Mouse (Mus musculus): ENCODE measurements around the gene Morc2b. TPM values are rescaled to one million over a fixed set of nuclear protein-coding genes. Genes with fewer than 3 reads are reported as not detected.
"Not testable (repeated sequence)": the region's sequence is repeated elsewhere in the genome, so short reads cannot be mapped to it uniquely, and the experiment has no call there.

Gene Morc2b
- not detected in 2 replicates for polyA plus RNA-seq (2012; rRNA removed)

DNA sequence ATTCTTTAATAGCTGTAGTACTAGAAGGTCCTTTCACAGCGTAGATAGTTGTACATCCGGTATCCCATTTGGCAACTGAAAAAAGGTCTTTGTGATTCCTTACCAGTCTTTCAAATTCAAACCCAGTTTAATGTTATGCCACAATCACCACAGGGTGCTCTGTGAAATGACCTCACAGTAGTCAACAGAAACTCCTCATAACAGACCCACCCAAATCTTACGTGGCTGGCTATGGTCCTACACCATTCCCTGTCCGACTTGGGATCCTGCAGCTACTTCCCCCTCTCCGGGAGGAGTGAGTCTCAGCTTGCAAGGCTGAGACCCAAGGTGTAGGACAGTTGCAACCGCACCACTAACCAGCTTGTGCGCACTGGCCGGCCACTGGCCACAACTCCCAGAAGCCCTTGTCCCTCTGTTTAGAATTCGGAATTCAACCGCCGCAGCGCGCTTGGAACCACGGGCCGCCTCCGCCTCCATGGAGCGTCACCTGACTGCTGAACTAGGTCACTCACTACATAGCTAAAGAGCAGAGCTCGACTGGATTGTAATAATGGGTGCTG is at the start of gene Morc2b:
Gene Morc2b (minus strand): TSS at position 423 of the 560 bp plus-strand sequence.
- H3K4me3 ChIP-seq (replicated peaks; ENCODE audit: extremely low read depth, low read depth, low read length): no peak within 1 kb of the TSS
- WGBS: 73% methylated on average over 18 of the region's 18 CpGs
- TF ChIP-seq POLR2A (IDR thresholded peaks at IDR 0.05; ENCODE audit: borderline replicate concordance, extremely low read depth, low read depth, low read length) (no peak), CTCF (IDR thresholded peaks at IDR 0.05; ENCODE audit: insufficient read depth, low read length) (no peak)
- DNase-seq: no peak
- H3K4me1 ChIP-seq (ENCODE audit: control insufficient read depth, insufficient read depth, low read length): no peaks in the 10 kb centered on the region

- 78% methylated on average over 1 of the region's 1 CpGs for WGBS
- H3K4me1 ChIP-seq (ENCODE audit: control insufficient read depth, insufficient read depth, low read length); H3K4me3 ChIP-seq (replicated peaks; ENCODE audit: extremely low read depth, low read depth, low read length); DNase-seq: not testable (repeated sequence)
Measured at GRCm38 (mm10) chr17:33168147-33168546, 28.7 kb upstream of the Morc2b start, which contains the start of gene Olfr55. TSS of gene Olfr55 (plus strand) at chr17:33168447.

GRCm38 (mm10) chr17:33126257-33126656 is 13.2 kb downstream of the Morc2b start:
- WGBS: 60% methylated on average over 2 of the region's 2 CpGs
- Histone ChIP-seq H3K4me1 (ENCODE audit: control insufficient read depth, insufficient read depth, low read length) (no peaks in the 10 kb centered on the region), H3K4me3 (replicated peaks; ENCODE audit: extremely low read depth, low read depth, low read length) (no peak overlapping the region)
- TF ChIP-seq POLR2A (IDR thresholded peaks at IDR 0.05; ENCODE audit: borderline replicate concordance, extremely low read depth, low read depth, low read length) (no peak), CTCF (IDR thresholded peaks at IDR 0.05; ENCODE audit: insufficient read depth, low read length) (no peak)
- DNase-seq: no peak

DNA sequence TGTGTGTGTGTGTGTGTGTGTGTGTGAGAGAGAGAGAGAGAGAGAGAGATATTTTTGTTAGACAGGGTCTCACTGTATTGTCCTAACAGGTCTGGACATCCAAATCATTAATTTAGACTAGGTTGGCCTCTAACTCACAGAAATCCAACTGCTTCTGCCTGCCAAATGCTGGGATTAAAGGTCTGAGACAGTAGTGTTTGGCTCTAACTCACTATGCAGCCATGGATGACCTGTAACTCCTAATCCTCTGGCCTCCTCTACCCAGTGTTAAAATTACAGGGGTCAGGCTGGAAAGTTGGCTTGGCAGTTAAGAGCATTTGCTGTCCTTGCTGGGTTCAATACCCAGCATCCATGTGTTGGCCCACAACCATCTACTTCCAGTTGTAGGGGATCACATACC is 14.9 kb downstream of the Morc2b start:
- DNase-seq: no peak
- TF ChIP-seq CTCF (IDR thresholded peaks at IDR 0.05; ENCODE audit: insufficient read depth, low read length) (no peak), POLR2A (IDR thresholded peaks at IDR 0.05; ENCODE audit: borderline replicate concordance, extremely low read depth, low read depth, low read length) (no peak)
- H3K4me1 ChIP-seq (ENCODE audit: control insufficient read depth, insufficient read depth, low read length): no peaks in the 10 kb centered on the region
- no peak overlapping the region for H3K4me3 ChIP-seq (replicated peaks; ENCODE audit: extremely low read depth, low read depth, low read length)

DNA sequence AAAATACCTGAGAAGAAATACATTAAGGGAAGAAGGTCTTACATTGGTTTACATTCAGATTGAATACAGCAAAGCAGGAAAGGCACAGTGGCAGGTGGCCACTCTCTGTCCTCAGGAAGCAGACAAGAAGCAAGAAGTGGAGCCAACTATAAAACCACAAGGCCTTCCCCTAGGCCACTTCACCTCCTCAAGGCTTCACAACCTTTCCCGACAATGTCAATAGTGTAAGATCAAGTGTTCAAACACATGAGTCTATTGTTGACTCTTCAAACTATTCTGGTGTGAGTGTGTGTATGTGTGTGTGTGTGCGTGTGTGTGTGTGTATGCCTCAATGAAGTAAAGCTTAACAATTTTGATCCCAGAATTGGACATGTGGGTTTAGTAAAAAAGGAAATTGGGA is 42.1 kb downstream of the Morc2b start:
- 73% methylated on average over 2 of the region's 2 CpGs for WGBS
- no peak for TF ChIP-seq POLR2A (IDR thresholded peaks at IDR 0.05; ENCODE audit: borderline replicate concordance, extremely low read depth, low read depth, low read length)
- no peak for TF ChIP-seq CTCF (IDR thresholded peaks at IDR 0.05; ENCODE audit: insufficient read depth, low read length)
- H3K4me1 ChIP-seq (ENCODE audit: control insufficient read depth, insufficient read depth, low read length): peaks cover 5% of the 10 kb centered on the region
- peak; percentile 20 for DNase-seq
- no peak overlapping the region for H3K4me3 ChIP-seq (replicated peaks; ENCODE audit: extremely low read depth, low read depth, low read length)

DNA sequence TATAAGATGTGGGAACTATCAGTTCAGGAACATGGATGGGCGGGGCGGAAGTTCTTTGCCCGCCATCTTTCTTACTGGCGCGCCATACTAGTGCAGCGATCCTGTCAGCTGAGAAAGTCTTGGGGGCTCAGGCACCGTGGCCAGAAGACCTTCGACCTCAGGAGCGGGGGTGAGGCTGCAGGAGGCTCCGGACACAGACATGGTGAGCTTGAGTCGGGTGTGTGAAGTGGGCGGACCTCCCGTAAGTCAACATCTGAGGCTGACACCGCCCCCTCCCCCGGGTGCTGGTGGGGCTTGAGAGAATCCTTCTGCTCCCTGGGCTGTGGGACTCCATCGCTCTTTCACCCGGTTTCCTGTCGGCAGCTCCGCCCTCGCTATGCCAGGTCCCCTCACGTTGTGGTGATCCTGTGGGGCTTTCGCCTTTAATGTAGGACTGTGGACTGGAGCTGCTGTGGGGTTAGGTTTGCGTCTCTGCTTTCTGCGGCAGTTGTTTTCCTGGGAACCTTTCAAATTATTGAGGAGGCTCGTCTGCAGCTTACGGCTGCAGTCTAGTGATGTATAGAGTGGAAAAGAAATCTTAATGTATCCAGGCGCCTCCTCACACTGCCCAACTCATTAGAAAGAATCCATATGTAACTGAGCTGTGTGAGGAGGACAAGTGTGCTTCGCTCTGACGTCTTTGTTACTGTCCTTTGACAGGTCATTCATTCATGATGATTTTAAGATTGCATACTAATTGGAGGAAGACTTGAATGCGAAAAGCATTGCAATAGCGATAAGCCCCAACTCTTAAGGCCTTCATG is 46.9 kb downstream of the Morc2b start:
- WGBS: 1% methylated on average over 31 of the region's 31 CpGs
- peaks cover 5% of the 10 kb centered on the region for H3K4me1 ChIP-seq (ENCODE audit: control insufficient read depth, insufficient read depth, low read length)
- peak overlapping the region; percentile 100 for H3K4me3 ChIP-seq (replicated peaks; ENCODE audit: extremely low read depth, low read depth, low read length)

DNA sequence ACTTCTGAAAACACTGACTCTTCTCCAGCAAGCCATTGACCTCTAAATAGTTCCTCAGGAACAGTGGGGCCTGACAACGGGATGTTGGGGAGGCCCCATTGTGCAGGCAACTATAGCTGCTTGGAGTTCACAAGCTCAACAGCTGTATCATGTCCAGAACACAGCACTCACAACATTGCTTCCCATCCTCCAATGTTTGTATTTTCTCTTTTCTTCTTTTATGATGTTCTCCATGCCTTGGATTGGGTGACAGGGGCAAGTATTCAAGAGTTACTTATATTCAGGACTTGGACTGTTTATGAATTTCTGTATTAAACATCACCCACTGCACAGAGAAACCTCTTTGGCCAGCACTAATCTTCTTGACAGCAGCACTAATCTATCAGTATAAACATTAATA is 47.9 kb downstream of the Morc2b start:
- H3K4me1 ChIP-seq (ENCODE audit: control insufficient read depth, insufficient read depth, low read length): peaks cover 5% of the 10 kb centered on the region
- DNase-seq: no peak
- H3K4me3 ChIP-seq (replicated peaks; ENCODE audit: extremely low read depth, low read depth, low read length): no peak overlapping the region
- WGBS: 69% methylated on average over 1 of the region's 1 CpGs
- TF ChIP-seq CTCF (IDR thresholded peaks at IDR 0.05; ENCODE audit: insufficient read depth, low read length) (no peak), POLR2A (IDR thresholded peaks at IDR 0.05; ENCODE audit: borderline replicate concordance, extremely low read depth, low read depth, low read length) (no peak)

More for the DNA sequence above, 46.9 kb downstream of the Morc2b start:
- DNase-seq: peak; percentile 84
- TF ChIP-seq CTCF (IDR thresholded peaks at IDR 0.05; ENCODE audit: insufficient read depth, low read length): no peak
- TF ChIP-seq POLR2A (IDR thresholded peaks at IDR 0.05; ENCODE audit: borderline replicate concordance, extremely low read depth, low read depth, low read length): peak; percentile 52; the same call in 1 of the 2 replicates

DNA sequence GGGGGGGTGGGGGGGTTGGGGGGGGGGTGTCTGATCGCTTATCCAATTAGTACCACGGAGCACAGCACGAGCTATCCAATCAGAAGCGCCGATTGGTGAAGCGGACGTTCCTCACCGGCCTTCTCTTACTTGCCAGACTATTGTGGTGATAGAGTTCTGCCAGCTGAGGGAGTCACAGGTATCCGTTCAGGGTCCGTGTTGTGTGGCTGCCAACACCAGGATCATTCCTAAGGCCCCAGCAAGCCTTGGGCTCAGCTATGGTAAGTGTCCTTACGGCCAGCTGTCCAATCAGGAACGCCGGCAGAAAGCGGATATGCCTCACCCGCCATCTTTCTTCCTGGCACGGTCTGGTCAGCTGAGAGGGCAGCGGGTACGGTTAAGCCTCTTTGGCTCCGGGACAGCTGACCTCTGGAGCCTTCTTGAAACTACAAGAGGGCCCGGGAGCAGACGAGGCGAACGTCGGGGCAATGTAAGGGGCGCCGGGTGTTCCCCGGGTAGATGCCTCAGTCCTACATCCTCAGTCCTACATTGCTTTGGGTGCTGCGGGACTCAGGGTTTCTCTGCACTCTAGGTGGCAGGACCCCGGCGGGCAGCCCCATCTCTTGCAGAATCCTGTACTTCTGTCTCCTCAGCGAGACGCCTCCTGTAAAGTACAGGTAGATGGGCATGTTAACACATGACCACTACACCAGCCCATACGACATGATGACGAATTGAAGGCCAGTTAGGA is 50.1 kb downstream of the Morc2b start, which contains the start of gene Zfp563:
Gene Zfp563 (plus strand): TSS at position 91 of the 730 bp plus-strand sequence.
- peak within 1 kb of the TSS; percentile 97 for H3K4me3 ChIP-seq (replicated peaks; ENCODE audit: extremely low read depth, low read depth, low read length)
- TF ChIP-seq POLR2A (IDR thresholded peaks at IDR 0.05; ENCODE audit: borderline replicate concordance, extremely low read depth, low read depth, low read length) (peak; percentile 48; the same call in 1 of the 2 replicates), CTCF (IDR thresholded peaks at IDR 0.05; ENCODE audit: insufficient read depth, low read length) (no peak)
- WGBS: 4% methylated on average over 34 of the region's 34 CpGs
- peak; percentile 96 for DNase-seq
- H3K4me1 ChIP-seq (ENCODE audit: control insufficient read depth, insufficient read depth, low read length): peaks cover 5% of the 10 kb centered on the region

DNA sequence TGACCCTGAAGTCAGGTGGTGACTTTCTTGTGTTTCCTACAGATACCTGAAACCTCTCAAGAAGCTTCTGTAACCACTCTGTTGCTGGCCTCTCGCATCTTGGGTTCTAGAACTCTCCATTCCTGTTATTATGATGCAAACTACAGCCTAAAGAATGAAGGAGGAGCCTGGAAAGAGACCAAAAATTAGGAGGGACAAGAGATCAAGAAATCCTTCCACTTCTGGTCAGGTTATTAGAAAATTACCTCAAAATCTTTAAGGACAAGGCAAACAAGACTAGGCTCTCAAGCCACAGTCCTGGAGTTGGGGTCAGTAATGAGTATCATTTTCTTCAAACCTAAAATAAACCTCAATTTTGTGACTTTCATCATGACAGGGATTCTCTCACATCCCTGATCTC is 71.5 kb downstream of the Morc2b start, which contains the start of gene 4921501E09Rik:
Gene 4921501E09Rik (minus strand): TSS at position 101 of the 400 bp plus-strand sequence.
- no peak within 1 kb of the TSS for H3K4me3 ChIP-seq (replicated peaks; ENCODE audit: extremely low read depth, low read depth, low read length)
- no peaks in the 10 kb centered on the region for H3K4me1 ChIP-seq (ENCODE audit: control insufficient read depth, insufficient read depth, low read length)
- WGBS: 26% methylated on average over 1 of the region's 1 CpGs
- TF ChIP-seq POLR2A (IDR thresholded peaks at IDR 0.05; ENCODE audit: borderline replicate concordance, extremely low read depth, low read depth, low read length) (no peak), CTCF (IDR thresholded peaks at IDR 0.05; ENCODE audit: insufficient read depth, low read length) (no peak)
- no peak for DNase-seq

Other genes with a start within 250 kb of the Morc2b start
- 0.88 and 1.7 TPM in 2 replicates for gene Zfp870, start 248.0 kb downstream of the Morc2b start, polyA plus RNA-seq (2012; rRNA removed)
- 0.26 and 0.57 TPM in 2 replicates for gene Cyp4f14, start 222.3 kb downstream of the Morc2b start, polyA plus RNA-seq (2012; rRNA removed)
- gene Cyp4f13, start 192.3 kb downstream of the Morc2b start, polyA plus RNA-seq (2012; rRNA removed): 40.4 and 51.4 TPM in 2 replicates
- 0.61 and 0.85 TPM in 2 replicates for gene Zfp472, start 173.9 kb downstream of the Morc2b start, polyA plus RNA-seq (2012; rRNA removed)
- 2.7 and 4.3 TPM in 2 replicates for gene Zfp952, start 146.6 kb downstream of the Morc2b start, polyA plus RNA-seq (2012; rRNA removed)
- 0.76 and 1.1 TPM in 2 replicates for gene Zfp763, start 106.3 kb downstream of the Morc2b start, polyA plus RNA-seq (2012; rRNA removed)
- gene 4921501E09Rik, start 71.6 kb downstream of the Morc2b start, polyA plus RNA-seq (2012; rRNA removed): not detected in 2 replicates
- gene Zfp563, start 50.4 kb downstream of the Morc2b start, polyA plus RNA-seq (2012; rRNA removed): 1.2 and 2.2 TPM in 2 replicates
- gene Olfr55, start 28.8 kb upstream of the Morc2b start, polyA plus RNA-seq (2012; rRNA removed): not detected in 2 replicates
- not detected in 2 replicates for gene Olfr239, start 51.6 kb upstream of the Morc2b start, polyA plus RNA-seq (2012; rRNA removed)
- gene Olfr1564, start 82.0 kb upstream of the Morc2b start, polyA plus RNA-seq (2012; rRNA removed): not detected in 2 replicates
- 0.54 and 1.4 TPM in 2 replicates for gene Zfp955a, start 115.5 kb upstream of the Morc2b start, polyA plus RNA-seq (2012; rRNA removed)
- not detected in 2 replicates for gene Olfr63, start 125.0 kb upstream of the Morc2b start, polyA plus RNA-seq (2012; rRNA removed)
- 1.3 and 1.9 TPM in 2 replicates for gene Zfp955b, start 149.9 kb upstream of the Morc2b start, polyA plus RNA-seq (2012; rRNA removed)
- 0.58 and 0.98 TPM in 2 replicates for gene Zfp81, start 219.2 kb upstream of the Morc2b start, polyA plus RNA-seq (2012; rRNA removed)